Mouse (Mus musculus): ENCODE results near the gene Cwc27. TPM values are rescaled to one million over a fixed set of nuclear protein-coding genes. Genes with fewer than 3 reads are reported as not detected.

The Cwc27 gene
- polyA plus RNA-seq, 1 experiment from 2014 or later = 26.5 TPM

DNA sequence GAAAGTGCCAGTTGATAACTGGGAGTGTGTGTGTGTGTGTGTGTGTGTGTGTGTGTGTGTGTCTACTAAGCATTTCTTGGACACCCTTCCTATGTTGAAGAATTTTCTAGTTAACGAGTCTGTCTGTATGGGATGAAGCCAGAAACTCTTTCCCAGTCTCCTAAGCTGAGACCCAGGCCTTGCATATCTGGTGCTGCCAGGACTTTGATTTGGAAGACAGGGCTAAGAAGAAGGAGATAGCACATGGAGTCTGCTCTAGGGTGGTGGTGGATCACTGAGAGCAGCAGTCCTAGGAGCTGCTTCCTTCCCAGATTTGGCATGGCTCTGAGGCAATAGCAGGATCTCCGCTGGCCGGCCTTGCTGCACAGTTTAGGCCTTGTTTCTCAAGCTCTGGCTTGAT lies 215.2 kb downstream of the Cwc27 start:
- ATAC-seq (ENCODE audit: low FRiP score, low TSS enrichment) (no peak), DNase-seq (no peak)
- H3K9me3 ChIP-seq (ENCODE audit: control insufficient read depth, low read length) = no peaks in the 10 kb centered on the region
- WGBS = 88% methylated on average over 3 of the region's 3 CpGs
- no peak overlapping the region for H3K27ac ChIP-seq (replicated peaks; ENCODE audit: low read depth, low read length)
- no peak overlapping the region for H3K9ac ChIP-seq (replicated peaks; ENCODE audit: low read length)
- H3K27me3 ChIP-seq (ENCODE audit: control insufficient read depth, insufficient read depth, low read length) = no peaks in the 10 kb centered on the region
- H3K4me1 ChIP-seq (ENCODE audit: control insufficient read depth, insufficient read depth, low read length) = no peaks in the 10 kb centered on the region
- no peaks in the 10 kb centered on the region for H3K36me3 ChIP-seq (ENCODE audit: control insufficient read depth, insufficient read depth, low read length)
- H3K4me2 ChIP-seq (ENCODE audit: low read length) = no peak overlapping the region
- no peak overlapping the region for H3K4me3 ChIP-seq (replicated peaks; ENCODE audit: low read depth, low read length)

DNA sequence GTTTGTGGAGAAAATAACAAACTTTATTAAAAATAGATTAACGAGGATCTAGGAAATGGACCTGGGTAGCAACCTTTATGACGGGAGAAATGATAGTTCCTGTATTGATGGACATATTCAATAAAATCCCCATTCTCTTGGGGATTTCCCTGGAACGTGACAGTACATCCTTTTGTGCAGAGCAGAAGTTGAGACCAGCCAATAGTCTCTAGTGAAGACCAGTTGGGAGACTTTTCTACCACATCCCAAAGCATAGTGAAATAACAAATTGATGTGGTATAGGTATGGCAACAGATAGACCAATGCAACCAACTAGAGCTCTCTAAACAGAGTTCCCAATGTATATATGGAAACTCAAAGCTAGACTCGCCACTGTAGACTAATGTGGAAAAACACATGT lies 220.7 kb downstream of the Cwc27 start:
- ATAC-seq (ENCODE audit: low FRiP score, low TSS enrichment) = no peak
- 91% methylated on average over 4 of the region's 4 CpGs for WGBS

DNA sequence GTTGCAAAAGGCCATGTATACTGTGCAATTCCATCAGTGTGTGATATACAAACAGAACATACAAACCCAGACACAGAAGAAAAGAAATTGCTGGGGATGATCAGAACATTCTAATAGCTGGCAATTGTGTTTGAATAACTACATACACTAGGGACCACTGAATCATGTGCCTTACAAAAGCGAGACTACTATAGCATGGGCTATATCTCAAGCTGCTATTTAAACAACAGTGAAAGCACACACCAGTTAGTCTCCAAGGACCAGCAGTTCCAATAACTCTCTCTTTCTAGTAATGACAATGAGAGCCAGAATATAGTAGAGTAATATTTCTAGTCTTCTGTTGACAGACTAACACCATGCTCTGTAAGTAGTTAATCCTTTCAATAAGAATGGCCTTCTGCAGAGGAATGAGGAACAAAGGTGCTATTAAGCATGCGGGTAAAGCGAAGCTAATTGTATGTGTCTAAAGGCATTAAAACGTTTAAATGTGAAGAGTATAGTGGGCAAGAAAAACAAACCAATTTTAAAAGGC lies 222.1 kb downstream of the Cwc27 start:
- Histone ChIP-seq H3K9ac (replicated peaks; ENCODE audit: low read length) (no peak overlapping the region), H3K4me3 (replicated peaks; ENCODE audit: low read depth, low read length) (no peak overlapping the region), H3K27me3 (ENCODE audit: control insufficient read depth, insufficient read depth, low read length) (no peaks in the 10 kb centered on the region), H3K9me3 (ENCODE audit: control insufficient read depth, low read length) (no peaks in the 10 kb centered on the region), H3K36me3 (ENCODE audit: control insufficient read depth, insufficient read depth, low read length) (no peaks in the 10 kb centered on the region), H3K27ac (replicated peaks; ENCODE audit: low read depth, low read length) (no peak overlapping the region), H3K4me2 (ENCODE audit: low read length) (no peak overlapping the region), H3K4me1 (ENCODE audit: control insufficient read depth, insufficient read depth, low read length) (no peaks in the 10 kb centered on the region)
- ATAC-seq (ENCODE audit: low FRiP score, low TSS enrichment) (no peak), DNase-seq (no peak)
- WGBS = 33% methylated on average over 4 of the region's 4 CpGs

More for the DNA sequence above, 220.7 kb downstream of the Cwc27 start:
- Histone ChIP-seq H3K4me3 (replicated peaks; ENCODE audit: low read depth, low read length) (no peak overlapping the region), H3K4me2 (ENCODE audit: low read length) (no peak overlapping the region), H3K27ac (replicated peaks; ENCODE audit: low read depth, low read length) (no peak overlapping the region), H3K36me3 (ENCODE audit: control insufficient read depth, insufficient read depth, low read length) (no peaks in the 10 kb centered on the region), H3K27me3 (ENCODE audit: control insufficient read depth, insufficient read depth, low read length) (no peaks in the 10 kb centered on the region), H3K9me3 (ENCODE audit: control insufficient read depth, low read length) (no peaks in the 10 kb centered on the region), H3K9ac (replicated peaks; ENCODE audit: low read length) (no peak overlapping the region), H3K4me1 (ENCODE audit: control insufficient read depth, insufficient read depth, low read length) (no peaks in the 10 kb centered on the region)
- DNase-seq = no peak

DNA sequence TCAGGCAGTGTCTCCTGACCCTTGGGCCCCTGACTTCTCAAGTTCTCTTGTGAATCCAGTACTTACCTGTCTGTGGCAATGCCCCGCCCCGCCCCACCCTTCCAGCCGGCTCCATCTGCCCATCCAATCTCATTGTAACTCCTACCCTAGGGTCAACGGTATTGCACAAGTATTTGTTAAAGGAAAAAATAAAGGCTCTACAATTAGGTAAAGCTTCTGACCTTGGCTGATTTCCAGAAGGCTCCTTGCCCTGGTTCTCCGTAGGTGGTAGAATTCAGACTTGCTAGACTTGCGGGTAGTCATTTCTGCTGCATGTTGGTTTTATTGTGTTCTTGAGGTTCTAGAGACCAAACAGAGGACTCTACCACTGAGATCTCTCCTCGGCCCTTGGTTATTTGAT lies 226.0 kb downstream of the Cwc27 start:
- H3K4me1 ChIP-seq (ENCODE audit: control insufficient read depth, insufficient read depth, low read length) = no peaks in the 10 kb centered on the region
- no peaks in the 10 kb centered on the region for H3K36me3 ChIP-seq (ENCODE audit: control insufficient read depth, insufficient read depth, low read length)
- no peak for ATAC-seq (ENCODE audit: low FRiP score, low TSS enrichment)
- no peaks in the 10 kb centered on the region for H3K9me3 ChIP-seq (ENCODE audit: control insufficient read depth, low read length)
- no peak overlapping the region for H3K27ac ChIP-seq (replicated peaks; ENCODE audit: low read depth, low read length)
- no peak for DNase-seq
- no peak overlapping the region for H3K9ac ChIP-seq (replicated peaks; ENCODE audit: low read length)
- 93% methylated on average over 7 of the region's 7 CpGs for WGBS
- no peaks in the 10 kb centered on the region for H3K27me3 ChIP-seq (ENCODE audit: control insufficient read depth, insufficient read depth, low read length)
- H3K4me2 ChIP-seq (ENCODE audit: low read length) = no peak overlapping the region
- no peak overlapping the region for H3K4me3 ChIP-seq (replicated peaks; ENCODE audit: low read depth, low read length)

DNA sequence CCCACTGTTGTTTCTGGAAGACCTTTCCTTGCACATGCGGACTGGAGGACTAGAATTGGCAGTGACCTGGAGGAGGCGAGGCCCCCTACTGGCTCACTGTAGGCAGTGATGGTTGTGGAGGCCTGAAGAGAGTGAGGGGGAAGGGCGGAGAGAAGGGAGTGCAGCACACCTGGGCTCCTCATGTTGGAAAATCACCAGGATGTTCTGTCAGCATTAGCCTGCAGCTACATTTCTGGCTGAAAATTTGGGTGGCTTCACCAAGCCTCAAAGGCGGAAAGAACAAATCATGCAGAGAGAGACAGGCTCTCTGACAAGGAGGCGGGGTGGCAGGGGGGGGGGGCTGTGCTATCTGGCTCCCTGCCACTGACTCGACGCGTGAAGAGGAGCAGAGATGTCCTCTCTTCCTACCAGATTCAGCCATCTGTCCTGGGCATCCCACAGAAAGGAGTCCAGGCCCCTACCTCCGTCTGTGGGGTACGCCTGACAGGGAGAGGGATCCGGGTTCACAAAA lies 226.8 kb downstream of the Cwc27 start:
- H3K27me3 ChIP-seq (ENCODE audit: control insufficient read depth, insufficient read depth, low read length) = no peaks in the 10 kb centered on the region
- H3K36me3 ChIP-seq (ENCODE audit: control insufficient read depth, insufficient read depth, low read length) = no peaks in the 10 kb centered on the region
- ATAC-seq (ENCODE audit: low FRiP score, low TSS enrichment) (0 out of 2 replicates have a peak, but pooled peaks have one; percentile 22), DNase-seq (peak; percentile 14)
- no peaks in the 10 kb centered on the region for H3K9me3 ChIP-seq (ENCODE audit: control insufficient read depth, low read length)
- H3K4me1 ChIP-seq (ENCODE audit: control insufficient read depth, insufficient read depth, low read length) = no peaks in the 10 kb centered on the region
- no peak overlapping the region for H3K4me3 ChIP-seq (replicated peaks; ENCODE audit: low read depth, low read length)
- WGBS = 48% methylated on average over 11 of the region's 11 CpGs
- H3K4me2 ChIP-seq (ENCODE audit: low read length) = no peak overlapping the region
- no peak overlapping the region for H3K27ac ChIP-seq (replicated peaks; ENCODE audit: low read depth, low read length)
- no peak overlapping the region for H3K9ac ChIP-seq (replicated peaks; ENCODE audit: low read length)

DNA sequence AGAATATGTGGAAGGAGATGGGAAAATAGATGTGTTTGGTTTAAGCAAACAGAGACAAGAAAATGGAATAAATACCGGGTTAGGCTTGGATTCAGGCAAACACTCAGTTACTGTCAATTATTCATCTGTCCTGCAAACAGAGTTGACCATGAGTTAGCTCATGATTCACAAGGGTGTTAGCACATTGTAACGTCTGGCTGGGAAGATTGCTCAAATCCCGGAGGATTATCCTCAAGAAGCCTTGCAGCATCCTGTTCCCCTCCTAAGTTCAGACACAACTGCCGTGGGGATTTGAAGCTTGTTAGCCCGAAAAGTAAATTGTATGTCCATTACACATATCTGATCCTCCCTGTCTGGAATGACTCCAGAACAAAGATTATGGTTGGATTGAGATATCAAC lies 228.6 kb downstream of the Cwc27 start:
- DNase-seq = no peak
- 68% methylated on average over 5 of the region's 5 CpGs for WGBS

More for the DNA sequence above, 228.6 kb downstream of the Cwc27 start:
- Histone ChIP-seq H3K9ac (replicated peaks; ENCODE audit: low read length) (no peak overlapping the region), H3K36me3 (ENCODE audit: control insufficient read depth, insufficient read depth, low read length) (no peaks in the 10 kb centered on the region), H3K27ac (replicated peaks; ENCODE audit: low read depth, low read length) (no peak overlapping the region), H3K4me3 (replicated peaks; ENCODE audit: low read depth, low read length) (no peak overlapping the region), H3K9me3 (ENCODE audit: control insufficient read depth, low read length) (no peaks in the 10 kb centered on the region), H3K4me1 (ENCODE audit: control insufficient read depth, insufficient read depth, low read length) (no peaks in the 10 kb centered on the region), H3K4me2 (ENCODE audit: low read length) (no peak overlapping the region), H3K27me3 (ENCODE audit: control insufficient read depth, insufficient read depth, low read length) (no peaks in the 10 kb centered on the region)
- no peak for ATAC-seq (ENCODE audit: low FRiP score, low TSS enrichment)

Other genes starting within 250 kb of the Cwc27 start
- gene Srek1ip1, start 24.7 kb downstream of the Cwc27 start, polyA plus RNA-seq (2014; fragmentation: Nextera tagmentation; extraction: Ambion mirVana) = 16.5 and 17.3 TPM in 2 replicates
- 0.86 and 1.9 TPM in 2 replicates for gene Shisal2b, start 46.8 kb upstream of the Cwc27 start, polyA plus RNA-seq (2014; fragmentation: Nextera tagmentation; extraction: Ambion mirVana)
- gene Rgs7bp, start 237.8 kb upstream of the Cwc27 start, polyA plus RNA-seq (2014; fragmentation: Nextera tagmentation; extraction: Ambion mirVana) = 3.7 and 5.0 TPM in 2 replicates

All from midbrain, embryonic 14.5 days (tissue).